Mouse (Mus musculus) heart, adult 2 months (tissue): ENCODE results near the gene Actr6.

Experiments
- CTCF ChIP-seq: fragments of 200-600 bp; IDR thresholded peaks from 2 replicates; pipeline ENCODE4 v1.8.1; 2022; ENCODE audit warnings: antibody characterized with exemption, mild to moderate bottlenecking, moderate library complexity
- POLR2A ChIP-seq: fragments of 200-500 bp; IDR thresholded peaks from 2 replicates; pipeline ENCODE4 v1.6.1; 2011; ENCODE audit warnings: mild to moderate bottlenecking, low read depth, low read length, control low read depth; ENCODE audit not compliant: insufficient read depth

DNA sequence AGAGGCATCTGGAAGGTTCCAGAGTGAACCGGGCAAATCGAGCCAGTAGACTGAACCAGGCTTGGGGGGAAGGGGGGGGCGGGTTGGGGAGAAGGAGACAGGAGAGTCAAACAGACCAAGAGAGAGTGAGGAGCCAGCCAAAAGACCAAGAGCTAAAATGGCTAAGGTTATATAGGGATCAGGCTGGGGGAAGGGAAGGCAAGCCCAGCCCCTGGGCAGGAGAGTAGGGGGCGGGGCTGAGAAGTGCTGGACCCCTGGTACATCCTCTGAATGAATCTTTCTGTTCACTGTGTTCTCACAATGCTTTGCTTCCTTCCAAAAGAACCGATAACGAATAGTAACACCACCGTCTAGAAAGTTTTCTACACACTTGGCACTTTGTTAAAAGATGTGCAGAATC is 7.6 kb upstream of the Actr6 start:
- no peak for TF ChIP-seq POLR2A
- TF ChIP-seq CTCF = no peak
